20 mouse cellular contexts compared by ENCODE assay signal in genomic region chr10:111574812-111575211, GRCm38 (mm10).
A peak's percentile ranks its signal among the peaks of the same experiment; 100 is the strongest.
DNase-seq lines count a peak whose midpoint lies in the region; ATAC-seq and TF ChIP-seq lines count a peak whose summit lies in the region.
"Had no signal": no experiment of that assay in that cellular context is flagged by ENCODE, and none has a peak within 500 bp of the region (broad histone marks: within the 10 kb centered on the region; RNA-seq: fewer than 3 reads in every experiment).

No protein-coding gene starts in this region.

- intact Hi-C loops in left cerebral cortex, postnatal 25 days (cut with DNase I), result no loop called here

- 60% methylated on average over 8 of the region's 8 CpGs for WGBS in liver, embryonic 11.5 days
- 42% methylated on average over 8 of the region's 8 CpGs for WGBS in liver, postnatal 0 days (ENCODE audit: insufficient replicate concordance)

- no peaks in the 10 kb centered on the region for H3K36me3 ChIP-seq in liver, embryonic 11.5 days (ENCODE audit: control insufficient read depth, insufficient read depth, low read length)
- H3K36me3 ChIP-seq in liver, postnatal 0 days (replicated peaks; ENCODE audit: insufficient read depth, low read length), result no peaks in the 10 kb centered on the region
- H3K36me3 ChIP-seq: embryonic facial prominence, embryonic 12.5 days; heart, embryonic 13.5 days; hindbrain, embryonic 15.5 days; limb, embryonic 12.5 days; liver, embryonic 15.5 days had no signal

- no peak for ATAC-seq in liver, embryonic 11.5 days (replicated peaks; ENCODE audit: low FRiP score)
- ATAC-seq in liver, postnatal 0 days, result no peak
- ATAC-seq in hematopoietic stem cell, adult 5-6 weeks (replicated peaks in 1 of 2; ENCODE audit: insufficient read depth in 1 of 2, low FRiP score in 2 of 2, low TSS enrichment in 1 of 2, low read depth in 1 of 2, poor library complexity in 2 of 2, severe bottlenecking in 2 of 2), result peak; percentile 40 to 44; a peak in 2 of 4 replicates
- ATAC-seq: forebrain, embryonic 13.5 days; midbrain, embryonic 16.5 days had no signal

- no peak overlapping the region for H3K9ac ChIP-seq in liver, embryonic 11.5 days (ENCODE audit: low read depth, low read length)
- no peak overlapping the region for H3K9ac ChIP-seq in liver, postnatal 0 days (replicated peaks)
- H3K9ac ChIP-seq: embryonic facial prominence, embryonic 12.5 days; forebrain, embryonic 13.5 days; heart, embryonic 13.5 days; hindbrain, embryonic 15.5 days; limb, embryonic 12.5 days; liver, embryonic 15.5 days had no signal

- H3K9me3 ChIP-seq in liver, embryonic 11.5 days (ENCODE audit: control insufficient read depth, low read length), result no peaks in the 10 kb centered on the region
- no peaks in the 10 kb centered on the region for H3K9me3 ChIP-seq in liver, postnatal 0 days (ENCODE audit: low read length)
- H3K9me3 ChIP-seq: embryonic facial prominence, embryonic 12.5 days; forebrain, embryonic 13.5 days; heart, embryonic 13.5 days; hindbrain, embryonic 15.5 days; limb, embryonic 12.5 days; liver, embryonic 15.5 days had no signal

- peaks cover 31% of the 10 kb centered on the region for H3K4me1 ChIP-seq in liver, embryonic 11.5 days (replicated peaks; ENCODE audit: control insufficient read depth, insufficient read depth, low read length)
- peaks cover 32% of the 10 kb centered on the region for H3K4me1 ChIP-seq in liver, postnatal 0 days (ENCODE audit: insufficient read depth)
- H3K4me1 ChIP-seq: hindbrain, embryonic 15.5 days had no signal

- no peak overlapping the region for H3K4me3 ChIP-seq in liver, embryonic 11.5 days (ENCODE audit: low read depth, low read length)
- no peak overlapping the region for H3K4me3 ChIP-seq in liver, postnatal 0 days (ENCODE audit: low read depth, low read length)
- H3K4me3 ChIP-seq: embryonic facial prominence, embryonic 12.5 days; erythroblast, embryonic 14.5 days; forebrain, embryonic 13.5 days; heart, embryonic 13.5 days; hindbrain, embryonic 15.5 days; limb, embryonic 12.5 days; liver, embryonic 15.5 days had no signal

- no peak overlapping the region for H3K4me2 ChIP-seq in liver, embryonic 11.5 days
- H3K4me2 ChIP-seq in liver, postnatal 0 days (ENCODE audit: low read depth, low read length), result no peak overlapping the region
- H3K4me2 ChIP-seq: embryonic facial prominence, embryonic 12.5 days; forebrain, embryonic 13.5 days; hindbrain, embryonic 15.5 days; limb, embryonic 12.5 days; liver, embryonic 15.5 days had no signal

- H3K27me3 ChIP-seq in liver, embryonic 11.5 days (replicated peaks; ENCODE audit: control insufficient read depth, insufficient read depth, low read length), result no peaks in the 10 kb centered on the region
- no peaks in the 10 kb centered on the region for H3K27me3 ChIP-seq in liver, postnatal 0 days (ENCODE audit: insufficient read depth, low read length)
- H3K27me3 ChIP-seq: embryonic facial prominence, embryonic 12.5 days; forebrain, embryonic 13.5 days; heart, embryonic 13.5 days; hindbrain, embryonic 15.5 days; limb, embryonic 12.5 days had no signal

- TF ChIP-seq CTCF in liver, postnatal 0 days (IDR thresholded peaks at IDR 0.05; ENCODE audit: low read depth), result no peak

- no peak for TF ChIP-seq EP300 in liver, postnatal 0 days (IDR thresholded peaks at IDR 0.05; ENCODE audit: low read depth)

- DNase-seq in liver, embryonic 11.5 days (ENCODE audit: low spot score), result no peak
- DNase-seq in liver, postnatal 0 days, result no peak
- DNase-seq in ES-CJ7 (ENCODE audit: low read depth, low spot score), result peak; percentile 82
- DNase-seq in kidney, postnatal 4 days, result no peak
- no peak for DNase-seq in retina, postnatal 1 day
- no peak for DNase-seq in left cerebral cortex, postnatal 25 days (ENCODE audit: low spot score in 2 of 2)
- DNase-seq: cerebellum, adult 8-10 months; gastrocnemius, postnatal 25 days; heart, postnatal 36 days; kidney, adult 11 months; thymus, postnatal 14 days had no signal

- 0 out of 2 replicates have a peak overlapping the region, but pooled peaks have one; percentile 13 for H3K27ac ChIP-seq in liver, embryonic 11.5 days (ENCODE audit: low read depth, low read length)
- no peak overlapping the region for H3K27ac ChIP-seq in liver, postnatal 0 days (ENCODE audit: low read depth)
- H3K27ac ChIP-seq: embryonic facial prominence, embryonic 12.5 days; forebrain, embryonic 13.5 days; hindbrain, embryonic 15.5 days; limb, embryonic 12.5 days had no signal

Comparison
In these comparisons a context has a peak if more than half of its experiments do, and no peak if none do; other contexts are left out.
1. ATAC-seq: peak in hematopoietic stem cell, adult 5-6 weeks (2 of 2); none in liver, embryonic 11.5 days (single experiment) and liver, postnatal 0 days (single experiment).